Mouse (Mus musculus) 3T3-L1 (cell line): ENCODE measurements around the gene Ptges.
"Not testable (repeated sequence)": the region's sequence is repeated elsewhere in the genome, so short reads cannot be mapped to it uniquely, and the experiment has no call there.

ENCODE experiments used
- DNase-seq: peaks from one replicate; pipeline ENCODE4 v3.0.0-alpha.2; 2015; ENCODE audit warnings: low read depth, low spot score

Ptges gene

GRCm38 (mm10) chr2:30929483-30930045 lies at the start of gene Ptges:
Gene Ptges (minus strand): TSS chr2:30929863.
- DNase-seq = peak; percentile 86

GRCm38 (mm10) chr2:30967352-30968327 lies 38.0 kb upstream of the Ptges start, which contains the start of gene Tor1a:
Gene Tor1a (minus strand): TSS chr2:30967933.
- peak; percentile 94 for DNase-seq

DNA sequence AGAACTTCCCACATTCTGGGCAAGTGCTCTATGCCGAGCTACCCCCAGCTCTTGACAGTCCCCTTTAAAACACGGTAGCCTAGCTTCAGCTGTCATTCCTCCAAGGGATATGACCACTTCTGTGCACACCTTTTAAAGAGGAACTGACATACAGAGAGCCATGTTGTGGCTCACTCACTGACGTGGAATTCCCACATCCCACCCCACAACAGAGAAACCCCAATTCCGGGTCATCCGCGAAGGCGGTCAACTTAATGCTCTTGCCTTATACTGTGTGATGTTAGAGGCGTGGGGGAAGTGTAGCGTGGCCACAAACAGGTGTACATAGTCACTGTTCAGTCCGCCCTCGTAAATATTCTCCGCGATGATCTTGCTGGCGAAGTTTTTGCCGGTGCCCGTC lies 37.2 kb upstream of the Ptges start:
- peak; percentile 20 for DNase-seq

GRCm38 (mm10) chr2:30965627-30966026 lies 36.0 kb upstream of the Ptges start:
- DNase-seq = no peak

DNA sequence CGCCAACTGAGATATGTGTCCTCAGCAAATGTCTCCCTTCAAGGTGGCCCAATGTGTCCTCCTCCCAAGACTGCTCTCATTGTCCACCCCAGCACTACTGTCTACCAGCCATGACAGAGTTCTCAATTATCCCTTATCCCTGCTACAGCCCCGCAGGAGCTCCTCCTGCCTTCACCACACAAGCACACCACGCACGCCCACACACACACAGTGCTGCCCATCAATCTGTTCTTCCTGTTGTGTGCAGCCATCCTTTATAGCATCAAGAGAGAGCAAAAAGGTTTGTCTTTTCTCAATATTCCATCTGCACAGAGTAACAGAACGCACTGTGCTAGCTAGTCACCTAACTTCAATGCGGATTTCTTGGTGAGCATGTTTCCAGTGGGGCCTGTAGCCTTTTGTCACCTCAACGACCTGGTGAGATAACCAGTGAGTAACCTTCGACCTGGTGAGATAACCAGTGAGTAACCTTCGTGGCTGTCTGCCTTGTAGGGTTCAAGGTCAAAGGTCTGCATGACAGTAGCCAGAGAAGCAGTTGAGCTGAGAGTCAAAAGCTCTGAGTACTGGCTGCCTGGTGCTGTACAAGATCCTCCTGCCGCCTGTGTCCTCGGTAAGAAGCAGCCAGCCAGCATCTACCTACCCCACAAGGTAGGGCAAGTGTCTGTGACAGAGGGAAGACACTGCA lies 33.0 kb upstream of the Ptges start:
- DNase-seq = no peak

DNA sequence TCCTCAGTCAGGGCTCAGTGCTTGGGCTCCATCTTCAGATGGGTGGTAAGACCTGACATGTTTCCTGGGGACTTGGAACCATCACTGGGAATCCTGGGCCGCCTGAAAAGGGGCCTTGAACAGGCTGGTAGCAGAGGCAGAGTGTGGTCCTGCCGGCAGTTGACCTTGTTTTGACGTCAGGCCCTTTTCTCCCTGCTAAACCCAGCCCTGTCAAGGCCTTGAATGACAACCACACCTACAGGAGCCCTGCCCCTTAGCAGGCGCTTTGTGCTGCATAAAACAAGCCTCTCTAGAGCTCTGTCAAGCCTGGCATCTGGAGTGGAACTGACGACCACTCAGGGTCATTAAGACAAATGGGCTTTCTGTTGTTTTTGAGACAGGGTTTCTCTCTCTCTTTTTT lies 30.2 kb upstream of the Ptges start:
- DNase-seq = no peak

DNA sequence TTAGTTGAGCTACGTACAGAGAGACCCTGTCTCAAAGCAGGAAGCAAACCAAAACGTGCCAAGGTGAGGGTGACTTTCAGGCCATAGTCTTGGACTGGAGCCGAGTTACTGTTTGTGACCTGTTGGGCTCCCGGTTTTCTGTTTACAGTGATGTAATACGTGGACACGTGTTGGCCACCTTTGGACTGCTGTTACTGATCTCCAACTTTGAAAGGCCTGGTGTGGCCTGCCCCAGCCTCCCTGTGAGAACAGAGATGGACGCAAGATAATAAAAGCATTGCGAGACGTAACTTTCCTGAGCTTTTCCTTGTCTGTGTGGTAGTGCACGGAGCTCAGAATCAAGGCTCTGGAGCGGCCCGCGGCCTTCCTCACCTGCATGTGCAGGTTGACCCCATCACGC lies 29.1 kb upstream of the Ptges start:
- DNase-seq = no peak

DNA sequence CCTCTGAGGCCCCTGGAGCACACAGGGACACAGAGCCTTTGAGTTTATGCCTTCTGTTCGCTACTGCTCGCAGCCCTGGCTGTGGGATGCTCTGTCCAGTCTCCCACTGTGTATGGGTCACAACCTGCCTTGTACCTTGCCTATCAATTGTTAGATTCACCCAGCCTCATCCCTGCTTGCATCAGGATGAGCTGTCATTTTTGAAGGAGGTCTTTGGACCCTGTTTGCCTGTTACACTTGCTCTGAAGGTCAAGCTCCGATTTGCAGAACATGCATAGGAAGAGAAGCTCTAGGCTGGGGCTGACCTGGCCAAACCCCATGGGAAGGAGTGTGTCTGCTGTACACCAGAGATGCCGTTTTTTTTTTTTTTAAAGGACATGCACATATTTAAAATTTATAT lies 27.8 kb upstream of the Ptges start:
- no peak for DNase-seq

DNA sequence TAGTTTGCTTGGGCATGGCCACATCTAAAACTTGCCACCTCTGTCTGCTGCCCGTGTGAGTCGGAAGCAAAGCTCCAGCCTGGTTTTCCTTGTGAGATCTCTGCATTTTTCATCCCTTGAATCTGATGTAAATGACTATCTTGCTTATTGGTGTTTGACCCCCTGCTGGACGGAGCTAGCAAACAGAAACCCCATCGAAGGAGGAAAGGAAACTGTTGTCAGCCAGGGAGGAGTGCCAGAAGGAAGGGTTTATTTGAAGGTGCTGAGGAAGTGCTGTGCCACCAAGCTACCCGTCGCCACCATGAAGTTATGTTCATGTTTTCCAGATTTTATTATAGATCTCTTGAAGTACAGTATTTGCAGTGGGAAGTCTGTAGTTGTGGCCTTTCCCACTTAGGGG lies 25.1 kb upstream of the Ptges start:
- peak; percentile 59 for DNase-seq

DNA sequence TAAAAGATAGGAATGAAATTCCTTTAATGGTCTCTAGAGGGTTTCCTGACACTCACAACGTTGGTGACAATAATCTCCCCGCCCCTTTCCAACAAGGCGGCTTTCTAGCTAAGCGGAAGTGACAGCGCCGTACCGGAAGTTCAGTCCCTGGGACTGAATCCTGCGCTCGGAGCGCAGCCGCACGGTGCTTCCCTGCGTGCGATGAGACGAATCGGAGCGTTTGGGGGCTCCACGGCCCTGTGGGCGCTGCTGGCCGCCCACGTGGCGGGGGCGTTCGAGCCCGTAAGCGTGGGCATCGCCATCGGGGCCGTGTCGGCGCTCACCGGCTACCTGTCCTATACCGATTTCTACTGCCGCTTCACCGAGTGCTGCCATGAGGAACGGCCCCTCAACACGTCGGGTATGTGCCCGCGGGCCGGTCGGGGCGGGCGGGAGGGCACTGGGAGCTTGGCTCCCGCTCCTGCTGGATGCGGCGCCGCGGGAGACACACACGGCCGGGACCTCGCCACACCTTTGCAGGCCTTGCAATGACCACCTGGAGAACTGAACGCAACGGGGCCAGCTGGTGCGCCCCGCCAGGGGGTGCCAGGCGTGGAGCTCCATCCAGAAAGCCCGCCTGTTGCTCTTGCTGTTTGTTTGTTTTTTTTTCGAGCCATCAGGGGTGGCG lies 23.3 kb upstream of the Ptges start, which contains the start of gene Tor1b:
Gene Tor1b (plus strand): TSS at position 136 of the 667 bp plus-strand sequence.
- peak; percentile 96 for DNase-seq

- no peak for DNase-seq
These were observed 22.8 kb upstream of the Ptges start for GRCm38 (mm10) chr2:30952457-30952823.

- peak; percentile 91 for DNase-seq
These were observed 12.9 kb upstream of the Ptges start for GRCm38 (mm10) chr2:30942603-30943011.

DNA sequence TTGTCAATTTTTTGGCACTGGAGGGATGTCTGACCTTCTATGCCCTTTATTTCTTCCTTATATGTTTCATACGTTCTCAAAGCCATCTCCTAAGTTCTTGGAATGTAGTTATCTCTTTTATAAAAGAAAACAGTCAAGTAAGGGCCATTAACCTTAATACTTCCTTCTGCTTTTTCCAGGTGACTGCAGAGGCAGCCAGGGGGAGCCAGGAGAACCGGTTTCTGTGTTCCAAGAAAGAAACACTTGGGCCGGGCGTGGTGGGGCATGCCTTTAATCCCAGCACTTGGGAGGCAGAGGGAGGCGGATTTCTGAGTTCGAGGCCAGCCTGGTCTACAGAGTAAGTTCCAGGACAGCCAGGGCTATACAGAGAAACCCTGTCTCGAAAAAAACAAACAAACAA lies 12.5 kb upstream of the Ptges start:
- not testable (repeated sequence) for DNase-seq

DNA sequence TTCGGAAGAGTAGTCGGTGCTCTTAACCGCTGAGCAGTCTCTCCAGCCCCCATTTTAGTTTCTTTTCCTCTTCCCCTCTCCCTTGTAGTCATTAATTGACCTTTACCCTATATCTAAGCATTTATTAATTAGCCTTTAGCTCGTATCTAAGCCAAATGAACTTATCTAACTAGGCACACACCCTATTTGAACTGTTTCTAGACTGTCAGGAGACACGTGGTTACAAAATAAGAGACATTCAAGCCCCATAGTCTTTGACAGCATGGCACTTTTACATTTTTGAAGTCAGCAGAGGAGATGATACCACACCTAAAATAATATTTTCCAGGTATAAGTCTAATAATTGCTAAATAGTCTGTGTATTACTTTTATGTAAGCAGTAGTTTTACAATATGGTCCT lies 11.9 kb upstream of the Ptges start:
- no peak for DNase-seq

DNA sequence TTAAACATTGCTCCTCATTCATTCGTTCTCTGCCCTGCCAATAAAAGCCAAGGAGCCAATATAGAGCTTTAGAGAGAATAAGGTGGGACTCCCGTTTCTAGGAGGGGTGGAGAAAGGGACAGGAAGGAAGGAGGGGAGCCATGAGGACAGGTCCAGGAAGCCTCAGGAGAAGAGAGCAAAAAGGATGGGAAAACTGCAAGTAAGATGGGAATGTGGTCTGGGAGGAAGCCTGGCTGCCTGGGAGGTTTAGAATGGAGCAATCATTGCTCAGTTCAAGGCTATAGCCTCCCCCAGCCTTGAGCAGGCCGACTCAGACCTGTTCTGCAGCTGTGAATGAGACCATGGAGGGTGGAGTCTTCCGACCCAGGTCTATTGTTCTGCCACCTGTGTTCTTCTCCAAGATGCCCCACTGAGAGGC lies 8.9 kb upstream of the Ptges start:
- no peak for DNase-seq

GRCm38 (mm10) chr2:30937731-30938130 lies 8.1 kb upstream of the Ptges start:
- DNase-seq = no peak

GRCm38 (mm10) chr2:30936808-30937207 lies 7.1 kb upstream of the Ptges start:
- DNase-seq = no peak

DNA sequence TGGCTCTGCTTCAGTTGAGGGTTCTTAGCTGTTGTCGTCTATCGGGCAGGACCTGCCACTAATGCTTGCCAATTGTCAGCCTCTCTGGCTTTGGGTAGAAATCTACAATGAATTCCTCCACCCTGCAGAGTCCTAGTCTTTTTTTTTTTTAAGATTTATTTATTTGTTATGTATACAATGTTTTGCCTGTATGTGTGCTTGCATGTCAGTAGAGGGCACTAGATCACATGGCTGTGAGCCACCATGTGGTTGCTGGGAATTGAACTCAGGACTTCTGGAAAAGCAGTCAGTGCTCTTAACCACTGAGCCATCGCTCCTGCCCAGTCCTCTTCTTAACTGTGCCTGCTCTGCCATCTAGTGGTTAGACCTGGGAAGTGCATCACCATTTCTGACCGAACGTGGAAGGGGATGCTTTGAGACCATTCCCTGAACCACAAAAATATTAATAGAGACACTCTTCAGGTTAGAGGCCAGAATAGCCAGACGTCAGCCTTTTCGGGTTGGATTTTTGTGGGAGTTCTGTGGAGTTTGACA lies 4.3 kb upstream of the Ptges start:
- peak; percentile 92 for DNase-seq

- no peak for DNase-seq
These were observed 3.4 kb upstream of the Ptges start for GRCm38 (mm10) chr2:30933032-30933431.

DNA sequence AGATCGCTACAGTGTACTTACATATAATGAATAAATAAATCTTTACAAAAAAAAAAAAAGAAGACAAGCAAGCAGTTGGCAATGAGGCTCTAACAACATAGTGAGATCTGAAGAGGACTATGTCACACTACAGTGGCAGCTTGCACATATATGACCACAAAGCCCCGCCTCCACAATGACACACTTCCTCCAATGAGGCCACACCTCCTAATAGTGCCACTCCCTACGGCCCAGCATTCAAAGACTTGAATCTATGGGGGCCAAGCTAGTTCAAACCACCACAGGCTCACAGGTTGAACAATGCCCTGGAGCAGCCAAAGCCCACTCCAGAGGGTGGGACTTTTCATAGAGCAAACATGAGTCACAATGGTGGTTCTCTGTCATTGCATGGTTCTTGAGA lies 2.3 kb upstream of the Ptges start:
- DNase-seq = no peak

DNA sequence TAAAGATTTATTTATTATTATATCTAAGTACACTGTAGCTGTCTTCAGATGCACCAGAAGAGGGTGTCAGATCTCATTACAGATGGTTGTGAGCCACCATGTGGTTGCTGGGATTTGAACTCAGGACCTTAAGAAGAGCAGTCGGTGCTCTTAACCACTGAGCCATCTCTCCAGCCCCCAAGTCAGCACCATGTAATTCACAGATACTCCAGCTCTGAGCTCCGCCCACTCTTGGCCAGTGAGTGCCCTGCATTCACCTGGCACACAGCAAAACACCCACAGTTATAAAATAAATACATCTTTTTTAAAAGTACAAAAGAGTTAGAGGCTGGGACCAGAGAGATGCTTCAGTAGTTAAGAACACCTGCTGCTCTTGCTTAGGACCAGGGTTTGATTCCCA lies 1.2 kb upstream of the Ptges start:
- not testable (repeated sequence) for DNase-seq
